Mouse (Mus musculus) left cerebral cortex, postnatal 36 days (tissue): ENCODE results near the gene Rmi1. TPM values are rescaled to one million over a fixed set of nuclear protein-coding genes. Genes with fewer than 3 reads are reported as not detected.
A peak's percentile ranks its signal among the peaks of the same experiment; 100 is the strongest.
"Not testable (repeated sequence)": the region's sequence is repeated elsewhere in the genome, so short reads cannot be mapped to it uniquely, and the experiment has no call there.

ENCODE experiments used
- DNase-seq, 2 experiments: peaks; one replicate each; pipeline ENCODE4 v3.0.0; 2021 to 2022; ENCODE audit warnings: low spot score in 2 of 2, mixed read lengths in 1 of 2
- intact Hi-C: fragments of 180-260 bp; cut with DNase I; formaldehyde crosslinking; loops from one replicate; pipeline ENCODE4 v1.15.1; 2025
- total RNA-seq, 2 experiments: library from RNA; stranded (reverse); gene quantifications; 2 replicates each; pipeline ENCODE4 v1.2.3; 2021

Rmi1 gene
- total RNA-seq = 10 to 100 TPM; 11.6 to 13.8 TPM

DNA sequence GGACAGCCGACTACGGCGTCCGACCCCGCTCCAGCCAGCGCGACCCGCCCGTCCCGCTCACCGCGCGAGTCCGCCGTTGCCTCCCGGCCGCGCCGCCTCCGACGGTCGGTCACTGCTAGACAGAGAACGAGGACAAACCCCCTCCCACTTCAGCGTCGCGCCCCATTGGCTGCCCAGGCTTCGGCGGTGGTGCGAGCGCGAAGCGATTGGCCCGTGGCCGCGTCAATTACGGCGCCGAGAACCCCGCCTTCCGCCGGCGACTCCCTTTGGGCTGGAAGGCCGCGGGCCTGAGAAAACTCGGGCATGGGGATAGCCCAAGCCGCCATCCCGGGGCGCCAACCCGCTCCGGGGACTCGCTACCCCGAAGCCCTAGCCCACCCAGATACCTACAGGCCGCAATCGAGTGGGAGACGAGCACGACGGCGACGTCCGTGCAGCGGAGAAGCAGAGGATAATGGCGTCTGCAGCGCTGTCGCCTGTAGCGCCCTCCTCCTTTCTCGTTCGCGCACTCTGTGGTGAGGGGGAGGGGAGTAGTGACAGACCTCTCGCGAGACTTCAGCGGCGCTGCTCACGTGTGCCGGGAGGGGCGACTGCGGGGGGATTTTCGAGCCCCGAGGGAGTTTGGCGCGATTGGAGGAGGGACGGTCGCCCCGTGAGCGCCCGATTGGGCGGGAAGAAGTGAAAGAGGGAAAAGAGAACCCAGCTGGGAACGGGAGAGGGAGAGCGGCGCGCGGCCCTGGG is at the start of gene Rmi1:
TSS of gene Rmi1 (plus strand) at position 246 of the 741 bp plus-strand sequence.
- peak; percentile 99 for DNase-seq
- intact Hi-C loops = loop anchor here (2.0 kb wide), 1 partner anchor 141 kb away; no protein-coding TSS in a partner anchor

DNA sequence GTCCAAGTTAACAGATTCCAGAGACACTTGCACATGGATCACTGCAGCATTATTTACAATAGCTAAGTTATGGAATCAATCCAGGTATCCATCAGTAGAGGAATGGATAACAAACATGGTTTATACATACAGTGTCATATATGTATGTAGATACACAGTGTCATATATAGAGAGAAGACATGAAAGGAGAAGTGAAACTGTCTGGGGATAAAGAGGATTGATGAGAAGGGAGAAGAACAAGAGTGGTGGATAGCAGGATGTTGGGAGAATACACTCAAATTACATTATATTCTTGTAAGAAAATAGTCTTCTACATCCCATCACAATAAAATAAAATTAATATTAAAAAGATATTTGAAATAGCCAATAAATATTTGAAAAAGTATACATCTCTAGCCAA is 49.1 kb upstream of the Rmi1 start:
- no peak for DNase-seq
- intact Hi-C loops = no loop called here

DNA sequence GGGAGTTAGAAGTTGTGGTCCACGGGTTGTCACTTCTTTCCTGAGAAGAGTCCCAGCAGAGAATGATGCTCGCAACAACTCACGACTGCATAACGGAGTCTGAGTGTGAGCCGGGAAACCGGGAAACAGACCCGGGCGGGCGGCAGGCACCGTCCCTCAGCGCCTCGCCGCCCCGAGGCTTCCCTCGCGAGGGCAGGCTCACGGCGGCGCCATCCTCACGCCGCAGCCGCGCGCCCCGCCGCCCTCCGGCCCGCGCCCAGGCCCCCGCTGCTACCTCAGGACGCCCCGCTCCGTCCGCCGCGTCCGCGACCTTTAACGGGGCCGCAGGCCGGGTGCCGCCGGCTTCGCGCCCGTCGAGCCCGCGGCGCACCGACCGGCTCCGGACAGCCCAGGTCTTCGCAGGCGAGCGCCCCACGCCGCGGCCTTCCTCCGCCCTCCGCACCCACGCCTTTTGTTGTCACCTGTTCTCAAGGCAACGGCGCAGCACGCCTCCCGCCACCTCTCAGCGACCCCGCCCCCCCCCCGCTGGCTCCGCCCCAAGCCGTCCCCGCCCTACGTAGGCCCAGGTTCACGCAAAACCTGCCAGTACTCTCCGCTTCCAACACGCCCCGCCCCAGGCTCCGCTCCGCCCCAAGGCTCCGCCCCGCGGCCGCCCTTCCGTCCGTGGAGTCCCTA is 43.3 kb upstream of the Rmi1 start, which contains the start of gene Kif27:
TSS of gene Kif27 (minus strand) at position 494 of the 675 bp plus-strand sequence.
- DNase-seq = peak; percentile 46 to 49
- intact Hi-C loops = no loop called here

DNA sequence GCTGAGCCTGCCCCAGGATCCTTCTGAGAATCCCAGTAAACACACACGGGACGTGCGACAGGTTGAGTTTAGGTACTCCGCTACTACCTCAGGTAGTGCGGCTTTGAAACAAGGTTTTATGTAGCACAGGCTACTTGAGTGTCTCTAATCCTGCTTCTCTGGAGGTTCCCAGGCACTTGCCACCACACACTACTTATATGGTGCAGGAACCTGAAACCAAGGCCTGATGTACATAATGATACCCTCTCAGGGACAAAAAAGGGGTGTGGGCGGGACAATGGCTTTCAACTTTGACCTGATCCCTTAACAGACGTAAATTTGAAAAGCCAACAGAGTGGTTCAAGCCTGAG is 42.8 kb upstream of the Rmi1 start:
- DNase-seq = no peak
- intact Hi-C loops = no loop called here

DNA sequence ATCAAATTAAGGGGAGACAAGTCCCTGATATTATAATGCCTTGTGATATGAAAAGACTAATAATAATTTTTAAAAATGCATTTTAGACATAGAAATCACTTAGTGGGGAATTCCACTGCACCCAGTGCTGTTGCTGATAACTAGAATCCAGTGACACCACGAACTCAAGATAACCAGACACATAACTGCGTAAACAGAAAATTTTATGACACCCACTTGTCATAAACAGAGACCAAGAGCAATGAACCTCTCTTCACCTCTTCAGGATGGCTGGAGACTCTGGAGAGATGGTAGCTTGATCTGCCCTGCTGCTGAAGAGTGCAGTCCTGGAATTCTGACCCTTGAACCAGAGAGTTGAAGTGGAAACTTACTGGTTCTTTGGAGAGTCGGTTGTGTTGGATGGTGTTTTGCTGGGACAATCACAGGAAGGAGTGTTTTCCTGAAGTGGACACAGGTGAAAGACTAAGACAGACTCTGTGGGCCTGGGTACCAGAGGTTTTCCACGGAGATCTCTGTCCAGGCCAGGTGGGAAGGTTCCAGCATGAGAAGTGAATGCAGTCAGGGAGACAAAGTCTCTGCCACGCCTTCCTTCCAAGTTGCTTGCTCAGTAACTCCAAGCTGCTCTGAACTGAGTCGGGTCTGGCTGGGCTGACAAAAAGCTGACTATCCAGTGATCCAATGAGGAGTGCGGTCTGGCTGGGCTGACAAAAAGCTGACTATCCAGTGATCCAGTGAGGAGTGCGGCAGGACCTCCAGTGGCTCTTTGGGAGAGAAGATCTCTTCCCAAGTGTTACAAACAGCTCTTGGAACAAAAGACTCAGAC is 37.5 kb upstream of the Rmi1 start:
- intact Hi-C loops = no loop called here
- no peak for DNase-seq

DNA sequence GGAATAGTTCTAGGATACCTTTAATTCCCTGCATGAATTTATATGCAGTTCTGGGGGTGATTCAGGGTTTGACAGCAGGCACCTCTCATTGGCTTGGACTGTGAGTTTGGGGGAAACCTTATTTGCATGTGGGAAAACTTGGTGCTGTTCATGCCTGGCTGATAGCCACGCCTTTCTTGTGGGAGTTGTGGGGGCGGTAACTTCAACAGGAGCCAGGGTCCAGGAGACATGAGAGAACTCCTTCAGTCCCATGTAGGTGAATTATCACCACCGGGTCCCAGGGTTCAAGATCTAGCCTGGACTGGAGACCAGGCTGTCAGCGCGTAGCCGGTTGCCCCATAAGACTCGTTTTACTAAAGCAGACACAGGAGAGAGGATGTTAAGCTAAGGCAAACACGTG is 36.9 kb upstream of the Rmi1 start:
- DNase-seq, intact Hi-C loops: not testable (repeated sequence)

DNA sequence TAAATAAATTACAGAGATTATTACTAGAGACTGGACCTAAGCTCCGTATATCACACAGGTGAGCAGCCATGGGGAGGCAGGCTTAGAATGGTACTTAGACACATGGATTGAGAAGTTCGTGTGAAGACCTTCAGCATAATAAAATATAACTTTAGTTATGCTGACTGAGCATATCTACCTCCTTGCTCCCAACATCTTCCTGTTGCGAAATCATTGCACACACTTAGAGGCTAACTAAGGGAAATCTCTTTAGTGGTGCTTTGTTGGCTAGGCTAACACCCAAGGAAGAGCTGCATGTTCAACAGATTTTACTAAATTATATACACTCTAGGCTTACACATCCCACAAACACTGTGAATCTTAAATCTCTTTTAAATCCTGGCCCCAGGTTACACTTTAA is 35.7 kb upstream of the Rmi1 start:
- intact Hi-C loops = no loop called here
- DNase-seq = no peak

DNA sequence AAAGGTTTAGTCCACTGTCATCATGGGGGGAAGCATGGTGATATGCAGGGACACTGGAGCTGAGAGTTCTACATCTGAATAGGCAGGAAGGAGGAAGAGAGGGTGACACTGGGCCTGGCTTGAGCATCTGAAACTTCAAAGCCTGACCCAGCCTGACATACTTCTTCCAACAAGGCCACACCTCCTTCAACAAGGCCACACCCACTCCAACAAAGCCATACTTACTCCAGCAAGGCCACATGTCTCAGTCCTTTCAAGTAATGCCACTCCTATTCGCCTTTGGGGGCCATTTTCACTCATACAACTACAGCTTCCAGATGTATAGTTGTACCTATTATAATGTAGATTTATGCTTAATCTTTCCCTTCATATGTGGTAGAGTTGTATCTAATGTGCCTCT is 34.4 kb upstream of the Rmi1 start:
- intact Hi-C loops = no loop called here

DNA sequence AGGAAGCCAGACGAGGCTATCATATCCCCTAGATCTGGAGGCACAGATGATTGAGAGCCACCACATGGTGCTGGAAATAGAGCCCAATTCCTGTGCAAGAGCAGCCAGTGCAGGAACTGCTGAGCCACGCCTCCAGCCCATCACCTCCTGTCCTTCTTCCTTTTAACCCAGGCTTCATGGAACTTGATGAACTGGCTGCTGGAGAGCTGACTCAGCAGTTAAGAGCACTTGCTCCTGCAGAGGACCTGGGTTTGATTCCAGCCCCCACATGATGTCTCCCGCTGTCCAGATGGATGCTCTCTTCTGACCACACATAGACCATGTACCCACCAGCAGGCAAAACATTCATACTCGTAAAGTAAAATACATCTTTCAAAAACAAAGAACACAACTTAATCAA is 33.2 kb upstream of the Rmi1 start:
- DNase-seq = no peak
- intact Hi-C loops = no loop called here

More for the DNA sequence above, 34.4 kb upstream of the Rmi1 start:
- DNase-seq = no peak

DNA sequence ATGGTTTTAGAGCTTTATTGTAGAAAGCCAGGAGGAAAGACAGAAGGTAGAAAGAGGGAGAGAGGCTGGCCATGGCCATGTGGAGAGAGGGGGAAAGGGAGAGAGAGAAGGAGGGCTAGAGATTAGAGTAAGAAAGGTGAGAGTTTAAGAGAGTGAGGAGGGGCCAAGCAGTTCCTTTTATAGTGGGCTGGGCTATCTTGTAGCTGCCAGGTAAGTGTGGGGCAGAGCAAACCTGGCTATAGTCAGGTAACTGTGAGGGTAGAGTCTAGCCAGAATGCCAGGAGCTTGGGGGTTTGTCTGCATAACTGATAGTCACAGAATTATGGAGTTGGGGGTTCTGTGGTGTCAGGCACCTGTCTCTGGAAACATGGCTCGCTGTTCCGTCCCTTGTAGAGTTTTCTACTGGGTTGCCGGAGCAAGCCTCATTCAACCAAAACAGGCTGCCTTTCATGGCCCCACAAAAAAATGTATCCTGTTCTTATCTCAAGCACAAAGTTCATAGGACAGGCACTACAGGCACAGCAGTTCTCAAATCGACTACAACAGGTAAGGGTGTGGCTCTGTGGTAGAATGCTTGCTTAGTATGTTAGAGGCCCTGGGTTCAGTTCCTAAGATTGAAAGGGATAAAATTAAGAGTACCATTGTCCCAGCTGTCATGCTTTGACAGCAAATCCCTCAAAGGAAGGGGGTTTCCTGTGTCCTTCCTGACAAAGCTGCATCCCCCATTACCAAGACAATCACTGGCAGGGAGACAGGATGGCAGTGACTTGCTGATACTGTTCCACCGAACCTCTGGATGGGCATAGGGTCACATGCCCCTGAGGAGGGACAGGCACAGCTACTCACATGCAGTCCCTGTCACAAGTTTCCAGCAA is 29.5 kb upstream of the Rmi1 start:
- no peak for DNase-seq
- intact Hi-C loops = no loop called here

DNA sequence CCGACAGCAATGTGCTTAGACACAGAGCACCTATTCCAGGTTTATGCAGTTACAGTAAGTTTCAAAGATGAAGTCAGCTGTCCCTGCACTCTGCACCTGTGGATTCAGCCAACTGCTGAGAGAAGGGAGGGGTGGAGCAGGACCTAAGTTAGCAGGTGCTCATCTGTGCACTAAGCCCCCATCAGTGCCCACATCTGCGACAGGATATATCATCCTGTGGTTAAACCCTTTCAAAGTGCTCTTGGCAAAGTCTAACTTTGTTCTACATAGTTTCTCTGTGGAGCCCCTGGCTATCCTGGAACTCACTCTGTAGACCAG is 28.9 kb upstream of the Rmi1 start:
- intact Hi-C loops = no loop called here
- DNase-seq = no peak

DNA sequence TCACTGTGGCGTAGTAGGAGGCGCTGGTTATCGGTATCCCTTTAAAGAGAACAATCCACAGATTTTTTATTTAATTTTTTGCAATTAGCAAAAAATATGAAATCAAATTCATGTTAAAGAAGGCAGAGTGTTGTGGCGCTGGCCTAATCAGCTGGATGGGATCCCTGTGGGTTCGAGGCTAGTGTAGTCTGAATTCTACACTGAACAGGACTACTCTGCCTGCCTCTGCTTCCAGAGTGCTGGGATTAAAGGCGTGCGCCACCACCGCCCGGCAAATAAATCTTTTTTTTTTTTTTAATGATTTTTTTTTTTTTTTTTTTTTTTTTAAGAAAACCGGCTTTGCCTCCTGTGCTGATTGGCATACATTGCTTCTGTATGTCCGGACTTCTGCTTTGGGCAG is 17.7 kb upstream of the Rmi1 start:
- DNase-seq = no peak
- intact Hi-C loops = loop anchor here (10.0 kb wide), 1 partner anchor 370 kb away; no protein-coding TSS in a partner anchor

DNA sequence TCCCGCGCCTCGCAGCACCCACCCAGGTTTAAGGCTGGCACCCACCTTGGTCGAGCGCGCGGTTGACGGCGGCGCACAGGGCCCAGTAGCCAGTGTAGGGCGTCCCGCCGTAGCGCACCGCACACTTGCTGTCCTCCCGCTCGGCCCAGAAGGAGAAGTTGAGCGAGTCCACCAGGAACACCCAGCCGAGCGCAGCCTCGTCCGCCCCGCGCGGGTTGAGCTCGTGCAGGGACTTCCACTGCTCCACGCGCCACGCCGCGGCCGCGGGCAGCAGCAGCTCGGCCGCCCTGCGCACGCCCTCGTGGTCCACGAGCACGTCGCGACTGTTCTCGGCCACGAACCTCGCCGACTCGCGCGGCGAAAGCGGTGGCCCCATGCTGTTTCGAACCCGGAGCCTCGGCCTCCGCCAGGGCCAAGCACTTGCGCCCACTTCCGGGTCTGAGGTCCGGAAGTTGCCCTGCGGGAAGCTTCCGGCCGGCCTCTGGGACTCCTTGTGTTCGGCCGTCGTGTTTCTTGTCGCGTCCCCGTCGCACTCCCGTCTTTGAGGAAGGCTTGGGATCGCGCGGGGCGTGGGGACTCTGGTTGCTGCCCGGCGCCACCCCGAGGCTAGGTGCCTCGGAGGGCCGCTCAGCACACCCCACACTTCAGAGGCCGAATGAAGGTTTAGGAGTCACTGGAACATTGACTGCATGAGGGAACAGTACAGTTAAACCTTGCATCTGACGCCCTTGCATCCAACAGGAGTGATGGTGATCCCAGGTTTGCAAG is 17.1 kb upstream of the Rmi1 start, which contains the start of gene 2210016F16Rik:
TSS of gene 2210016F16Rik (minus strand) at position 447 of the 768 bp plus-strand sequence.
- intact Hi-C loops = loop anchor here (5.0 to 10.0 kb wide), 2 partner anchors 157 to 370 kb away; no protein-coding TSS in a partner anchor
- peak; percentile 52 to 55 for DNase-seq

DNA sequence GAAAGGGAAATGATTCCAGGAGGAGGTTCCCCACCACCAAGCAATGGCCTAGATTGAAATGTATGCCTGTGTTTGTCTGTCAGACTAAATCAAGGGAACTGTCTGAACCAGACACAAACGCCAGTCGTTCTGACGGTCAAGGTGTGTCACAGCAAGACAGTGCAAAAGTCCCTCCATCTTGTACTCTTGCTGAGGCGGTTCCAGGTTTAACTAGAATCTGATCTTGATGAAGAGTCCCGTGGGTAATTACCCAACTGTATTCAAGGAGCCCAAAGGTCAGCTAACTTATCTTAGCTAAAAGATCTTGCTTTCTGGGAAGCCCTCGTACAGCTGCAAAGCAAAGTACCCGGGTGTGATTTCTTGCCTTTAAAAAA is 16.5 kb upstream of the Rmi1 start:
- intact Hi-C loops = loop anchor here (5.0 to 10.0 kb wide), 2 partner anchors 157 to 371 kb away; no protein-coding TSS in a partner anchor
- DNase-seq = no peak

DNA sequence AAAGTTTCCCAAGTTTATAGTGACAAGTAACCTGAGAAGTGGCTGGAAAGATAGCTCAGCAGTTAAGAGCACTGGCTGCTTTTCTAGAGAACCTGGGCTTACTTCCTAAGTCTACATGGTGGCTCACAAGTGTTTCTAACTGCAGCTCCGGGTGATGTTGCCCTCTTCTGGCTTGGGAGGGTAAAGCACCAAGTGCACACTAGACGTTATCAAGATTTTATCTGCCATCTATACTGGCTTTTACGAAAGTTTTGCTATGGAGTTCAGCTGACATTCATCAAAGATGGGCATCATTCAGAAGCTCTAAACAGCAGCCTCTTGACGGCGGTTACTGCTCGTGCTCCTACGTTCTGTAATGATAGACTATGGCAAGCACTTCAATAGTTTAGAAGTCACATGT is 14.1 kb upstream of the Rmi1 start:
- peak; percentile 38 to 63 for DNase-seq
- intact Hi-C loops = loop anchor here (2.0 to 10.0 kb wide), 4 partner anchors 99 to 373 kb away; no protein-coding TSS in a partner anchor

DNA sequence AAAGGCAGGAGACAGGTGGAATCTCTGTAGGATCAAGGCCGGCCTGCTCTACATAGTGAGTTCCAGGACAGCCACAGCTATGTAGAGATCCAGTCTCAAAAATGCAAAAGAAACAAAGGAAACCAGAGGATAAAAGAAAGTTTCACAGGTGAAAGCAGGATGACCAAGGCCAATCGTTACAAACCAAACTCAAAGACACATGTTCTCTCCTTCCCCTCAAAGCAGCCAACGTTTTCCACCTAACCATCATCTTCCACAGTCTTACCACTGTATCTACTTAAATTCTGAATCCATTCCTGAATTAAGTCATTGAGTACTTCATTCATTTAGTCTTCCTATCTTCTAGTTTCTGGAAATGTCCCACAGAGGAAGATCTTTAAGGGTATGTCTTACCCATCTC is 13.7 kb upstream of the Rmi1 start:
- no peak for DNase-seq
- intact Hi-C loops = loop anchor here (2.0 to 10.0 kb wide), 3 partner anchors 154 to 374 kb away; no protein-coding TSS in a partner anchor

DNA sequence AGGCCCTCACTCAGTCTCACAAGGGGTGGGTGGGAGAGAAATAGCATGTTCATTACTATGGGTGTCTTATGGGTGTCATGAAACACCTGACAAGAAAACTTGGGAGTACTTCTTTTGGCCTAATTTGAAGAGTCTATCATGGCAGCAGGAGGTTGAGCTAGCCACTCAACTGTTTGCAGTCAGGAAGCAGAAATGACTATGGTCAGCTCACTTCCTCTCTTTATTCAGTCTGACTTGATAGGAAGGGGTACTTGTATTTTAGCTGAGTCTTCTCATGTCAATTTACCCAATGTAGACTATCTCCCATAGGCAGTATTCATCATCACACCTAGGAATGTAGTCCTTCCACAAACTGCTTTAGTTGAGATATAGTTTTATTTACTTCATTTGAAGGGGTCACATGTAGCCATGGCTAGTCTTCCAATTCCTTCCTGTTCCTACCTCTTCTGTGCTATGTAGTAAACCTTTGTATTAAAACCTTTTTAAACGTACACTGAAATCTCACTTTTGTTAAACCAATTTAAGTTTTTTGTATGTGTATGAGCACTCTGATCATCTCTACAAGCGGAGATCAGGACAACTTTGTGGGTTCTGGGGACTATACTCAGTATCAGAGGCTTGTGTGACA is 12.6 kb upstream of the Rmi1 start:
- intact Hi-C loops = loop anchor here (2.0 to 10.0 kb wide), 3 partner anchors 153 to 375 kb away; no protein-coding TSS in a partner anchor
- no peak for DNase-seq

DNA sequence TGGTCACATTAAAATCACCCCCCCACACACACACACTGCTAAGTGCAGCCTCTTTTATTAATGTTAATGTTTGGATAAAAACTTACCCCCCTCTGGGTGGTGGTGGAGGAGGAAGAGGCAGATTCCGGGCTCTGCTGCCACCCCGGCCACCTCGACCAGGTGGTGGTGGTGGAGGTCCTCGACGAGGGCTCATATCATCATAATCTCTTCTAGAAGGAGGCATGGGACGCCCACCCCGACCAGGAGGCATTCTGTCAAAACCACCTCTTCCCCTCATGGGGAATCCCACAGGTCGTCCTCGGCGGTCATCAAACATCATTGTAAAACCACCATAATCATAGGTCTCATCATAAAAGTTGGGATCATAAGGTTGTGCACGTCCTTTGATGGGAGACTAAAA is 7.7 kb upstream of the Rmi1 start:
- DNase-seq, intact Hi-C loops: not testable (repeated sequence)
